Mouse (Mus musculus) lung, postnatal 0 days (tissue): ENCODE data around the gene Hoxb2. TPM values are rescaled to one million over a fixed set of nuclear protein-coding genes. Genes with fewer than 3 reads are reported as not detected.

Source experiments
- ATAC-seq: fragments of 200-750 bp; cut with Nextera tagmentation; 2 replicates; pipeline ENCODE4 v1.8.0; 2017; ENCODE audit warnings: moderate library complexity
- DNase-seq: peaks from one replicate; pipeline ENCODE4 v3.0.0-alpha.2; 2016; ENCODE audit warnings: low spot score
- H3K27ac ChIP-seq: fragments of 300-500 bp; sonication (generic); 2 replicates; pipeline ENCODE4 v1.5.1; 2014; ENCODE audit warnings: antibody characterized with exemption, mild to moderate bottlenecking, low read length, mixed read lengths
- H3K27me3 ChIP-seq: fragments of 300-500 bp; sonication (generic); replicated peaks from 2 replicates; pipeline ENCODE4 v1.6.1; 2014; ENCODE audit warnings: low read length, mixed read lengths; ENCODE audit not compliant: insufficient read depth
- H3K36me3 ChIP-seq: fragments of 300-500 bp; sonication (generic); 2 replicates; pipeline ENCODE4 v1.6.1; 2014; ENCODE audit warnings: low read length, mixed read lengths; ENCODE audit not compliant: insufficient read depth
- H3K4me1 ChIP-seq: fragments of 300-500 bp; sonication (generic); 2 replicates; pipeline ENCODE4 v1.6.1; 2014; ENCODE audit warnings: antibody characterized with exemption, low read depth, low read length, mixed read lengths; ENCODE audit not compliant: insufficient read depth
- H3K4me2 ChIP-seq: fragments of 300-500 bp; sonication (generic); replicated peaks from 2 replicates; pipeline ENCODE4 v1.6.1; 2014; ENCODE audit warnings: low read depth, mild to moderate bottlenecking, low read length, moderate library complexity, mixed read lengths
- H3K4me3 ChIP-seq: fragments of 300-500 bp; sonication (generic); 2 replicates; pipeline ENCODE4 v1.5.1; 2014; ENCODE audit warnings: low read depth, low read length
- H3K9ac ChIP-seq: fragments of 300-500 bp; sonication (generic); replicated peaks from 2 replicates; pipeline ENCODE4 v1.6.1; 2014; ENCODE audit warnings: low read depth, mild to moderate bottlenecking
- H3K9me3 ChIP-seq: fragments of 300-500 bp; sonication (generic); 2 replicates; pipeline ENCODE4 v1.6.1; 2016; ENCODE audit warnings: low read length, mixed read lengths
- CTCF ChIP-seq: IDR thresholded peaks from 2 replicates; pipeline ENCODE4 v1.5.1; 2016; ENCODE audit warnings: antibody characterized with exemption, mild to moderate bottlenecking
- EP300 ChIP-seq: IDR thresholded peaks from 2 replicates; pipeline ENCODE4 v1.6.1; 2016; ENCODE audit warnings: antibody characterized with exemption, mild to moderate bottlenecking, control low read depth
- WGBS: fragments of 180-500 bp; shearing (Covaris S2); extraction: QIAGEN DNeasy Blood & Tissue Kit; methylation state at CpG from one replicate; pipeline ENCODE4 v1.1.7; 2014; 5-methylcytosine and 5-hydroxymethylcytosine counted together
- polyA plus RNA-seq: library from polyadenylated mRNA; unstranded; fragments of >200 nt; fragmentation: Nextera tagmentation; extraction: Ambion mirVana; gene quantifications from 2 replicates; pipeline ENCODE4 v1.2.1, GENCODE M21; 2015

Hoxb2 gene
- polyA plus RNA-seq, 1 experiment from 2014 or later = 16.5 TPM

DNA sequence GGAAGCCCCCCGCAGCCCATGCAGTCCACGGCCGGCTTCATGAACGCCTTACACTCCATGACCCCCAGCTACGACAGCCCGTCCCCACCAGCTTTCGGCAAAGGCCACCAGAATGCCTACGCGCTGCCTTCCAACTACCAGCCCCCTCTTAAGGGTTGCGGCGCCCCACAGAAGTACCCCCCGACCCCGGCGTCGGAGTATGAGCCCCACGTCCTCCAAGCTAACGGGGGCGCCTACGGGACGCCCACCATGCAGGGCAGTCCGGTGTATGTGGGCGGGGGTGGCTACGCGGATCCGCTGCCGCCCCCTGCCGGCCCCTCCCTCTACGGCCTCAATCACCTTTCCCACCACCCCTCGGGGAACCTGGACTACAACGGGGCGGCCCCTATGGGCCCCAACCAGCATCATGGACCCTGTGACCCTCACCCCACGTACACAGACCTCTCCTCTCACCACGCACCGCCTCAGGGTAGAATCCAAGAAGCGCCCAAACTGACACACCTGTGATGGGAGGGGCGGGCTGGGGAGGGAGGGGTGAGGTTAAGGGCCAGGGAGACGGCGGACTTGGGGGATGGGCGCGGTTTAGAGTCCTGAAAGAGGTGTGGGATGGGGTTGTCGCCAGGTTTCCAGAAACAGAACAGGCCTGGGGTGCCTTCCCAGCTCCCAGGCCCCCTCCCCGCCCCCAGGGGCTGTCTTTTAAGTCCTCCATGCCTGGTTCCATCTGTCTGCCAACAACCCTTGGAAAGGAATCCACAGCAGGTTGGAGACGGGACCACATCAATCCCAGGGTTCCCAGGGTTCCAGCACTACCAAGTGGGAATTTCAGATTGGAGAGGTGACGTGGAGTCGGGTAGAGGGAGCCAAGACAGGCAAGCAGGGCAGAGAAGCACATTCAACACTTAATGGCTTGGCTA, 4.2 kb upstream of the Hoxb2 start:
- Histone ChIP-seq H3K4me3 (peak overlapping the region; percentile 30), H3K27me3 (peaks cover 18% of the 10 kb centered on the region; the same call in 1 of the 2 replicates), H3K27ac (peak overlapping the region; percentile 84), H3K9ac (peak overlapping the region; percentile 12; the same call in 1 of the 2 replicates), H3K36me3 (no peaks in the 10 kb centered on the region), H3K4me2 (peak overlapping the region; percentile 63), H3K4me1 (peaks cover 3% of the 10 kb centered on the region; the same call in 1 of the 2 replicates), H3K9me3 (no peaks in the 10 kb centered on the region)
- 12% methylated on average over 37 of the region's 45 CpGs for WGBS
- ATAC-seq (0 out of 2 replicates have a peak, but pooled peaks have one; percentile 5), DNase-seq (peak; percentile 15)
- peak; percentile 42 for TF ChIP-seq CTCF
- TF ChIP-seq EP300 = no peak

- Histone ChIP-seq H3K9ac (no peak overlapping the region), H3K27ac (peak overlapping the region; percentile 84), H3K27me3 (peaks cover 21% of the 10 kb centered on the region; the same call in 1 of the 2 replicates), H3K36me3 (no peaks in the 10 kb centered on the region), H3K9me3 (no peaks in the 10 kb centered on the region), H3K4me3 (no peak overlapping the region), H3K4me1 (peaks cover 3% of the 10 kb centered on the region; the same call in 1 of the 2 replicates), H3K4me2 (no peak overlapping the region)
- TF ChIP-seq EP300 (no peak), CTCF (no peak)
- 51% methylated on average over 5 of the region's 5 CpGs for WGBS
- ATAC-seq (no peak), DNase-seq (no peak)
Observed at GRCm38 (mm10) chr11:96346916-96347520, 3.3 kb upstream of the Hoxb2 start.

GRCm38 (mm10) chr11:96347717-96348116, 2.6 kb upstream of the Hoxb2 start:
- Histone ChIP-seq H3K36me3 (no peaks in the 10 kb centered on the region), H3K4me3 (no peak overlapping the region), H3K4me2 (no peak overlapping the region; the same call in 1 of the 2 replicates), H3K27me3 (peaks cover 24% of the 10 kb centered on the region; the same call in 1 of the 2 replicates), H3K4me1 (peaks cover 3% of the 10 kb centered on the region; the same call in 1 of the 2 replicates), H3K9ac (no peak overlapping the region), H3K9me3 (no peaks in the 10 kb centered on the region), H3K27ac (peak overlapping the region; percentile 48; the same call in 1 of the 2 replicates)
- 34% methylated on average over 4 of the region's 4 CpGs for WGBS
- no peak for DNase-seq
- TF ChIP-seq EP300 (no peak), CTCF (no peak)
- ATAC-seq = peak; percentile 14; the same call in 1 of the 2 replicates

- peaks cover 3% of the 10 kb centered on the region; the same call in 1 of the 2 replicates for H3K4me1 ChIP-seq
- 28% methylated on average over 21 of the region's 21 CpGs for WGBS
- peak; percentile 89 for DNase-seq
Observed at GRCm38 (mm10) chr11:96348141-96348928, 2.0 kb upstream of the Hoxb2 start.

GRCm38 (mm10) chr11:96348988-96349387, 1.3 kb upstream of the Hoxb2 start:
- ATAC-seq = no peak
- peaks cover 3% of the 10 kb centered on the region; the same call in 1 of the 2 replicates for H3K4me1 ChIP-seq
- peak overlapping the region; percentile 48; the same call in 1 of the 2 replicates for H3K27ac ChIP-seq
- no peak overlapping the region for H3K4me3 ChIP-seq
- peaks cover 23% of the 10 kb centered on the region; the same call in 1 of the 2 replicates for H3K27me3 ChIP-seq
- TF ChIP-seq CTCF (no peak), EP300 (no peak)
- DNase-seq = no peak
- WGBS = 44% methylated on average over 3 of the region's 3 CpGs
- H3K9ac ChIP-seq = no peak overlapping the region
- no peaks in the 10 kb centered on the region for H3K36me3 ChIP-seq
- no peaks in the 10 kb centered on the region for H3K9me3 ChIP-seq
- 0 out of 2 replicates have a peak overlapping the region, but pooled peaks have one; percentile 1 for H3K4me2 ChIP-seq

More at GRCm38 (mm10) chr11:96348141-96348928, 2.0 kb upstream of the Hoxb2 start:
- Histone ChIP-seq H3K4me3 (no peak overlapping the region), H3K27ac (peak overlapping the region; percentile 48), H3K9me3 (no peaks in the 10 kb centered on the region), H3K9ac (no peak overlapping the region), H3K27me3 (peaks cover 25% of the 10 kb centered on the region; the same call in 1 of the 2 replicates), H3K36me3 (no peaks in the 10 kb centered on the region), H3K4me2 (no peak overlapping the region; the same call in 1 of the 2 replicates)
- peak; percentile 16; the same call in 1 of the 2 replicates for ATAC-seq
- TF ChIP-seq CTCF (no peak), EP300 (no peak)
